Comparison of ENCODE assay signal across 29 mouse cellular contexts in genomic region chr4:127215799-127216198, GRCm38 (mm10). TPM values are rescaled to one million over a fixed set of nuclear protein-coding genes. Genes with fewer than 3 reads are reported as not detected.
A peak's percentile ranks its signal among the peaks of the same experiment; 100 is the strongest.
DNase-seq lines count a peak whose midpoint lies in the region; ATAC-seq lines count a peak whose summit lies in the region.
"Had no signal": no experiment of that assay in that cellular context is flagged by ENCODE, and none has a peak within 500 bp of the region (broad histone marks: within the 10 kb centered on the region; RNA-seq: fewer than 3 reads in every experiment).

No protein-coding gene starts in this region.

- peaks cover 18% of the 10 kb centered on the region for H3K4me1 ChIP-seq in heart, embryonic 13.5 days
- H3K4me1 ChIP-seq: embryonic facial prominence, embryonic 12.5 days; liver, embryonic 13.5 days had no signal

- peaks cover 49% of the 10 kb centered on the region for H3K27me3 ChIP-seq in heart, embryonic 13.5 days (replicated peaks)
- H3K27me3 ChIP-seq: midbrain, embryonic 15.5 days had no signal

- WGBS in heart, embryonic 13.5 days: 25% methylated on average over 7 of the region's 9 CpGs

- DNase-seq in adrenal gland, postnatal 14 days: peak; percentile 35
- DNase-seq in adrenal gland, adult 18-20 months (ENCODE audit: low spot score in 2 of 2): no peak
- no peak for DNase-seq in heart, postnatal 25 days (ENCODE audit: low spot score)
- DNase-seq in heart, postnatal 4 days: peak; percentile 39
- no peak for DNase-seq in heart, adult 9 months (ENCODE audit: low spot score in 2 of 2)
- DNase-seq in brain, adult 2 months (ENCODE audit: low read depth, low spot score): peak; percentile 58
- DNase-seq: adrenal gland, postnatal 25 days; embryo, embryonic 11 days; gastrocnemius, adult 2 months; gastrocnemius, postnatal 36 days; heart, adult 2 months; liver, embryonic 13.5 days; lung, adult 18-20 months; lung, postnatal 4 days; right cerebral cortex, adult 18-20 months; spleen, adult 18-20 months; thymus, postnatal 14 days had no signal

- no peak overlapping the region for H3K27ac ChIP-seq in heart, embryonic 13.5 days (replicated peaks)
- H3K27ac ChIP-seq: embryonic facial prominence, embryonic 12.5 days; gastrocnemius, adult 2 months; heart, adult 2 months; kidney, embryonic 15.5 days; liver, embryonic 13.5 days; midbrain, embryonic 15.5 days; neural tube, embryonic 15.5 days had no signal

- no peak overlapping the region for H3K4me3 ChIP-seq in heart, embryonic 13.5 days
- H3K4me3 ChIP-seq: embryonic facial prominence, embryonic 12.5 days; gastrocnemius, adult 2 months; heart, adult 2 months; kidney, embryonic 15.5 days; layer of hippocampus, adult 2 months; liver, embryonic 13.5 days; midbrain, embryonic 15.5 days; neural tube, embryonic 15.5 days had no signal

- intact Hi-C loops in heart, postnatal 25 days (cut with DNase I): no loop called here

- H3K36me3 ChIP-seq in heart, embryonic 13.5 days: no peaks in the 10 kb centered on the region
- H3K36me3 ChIP-seq: embryonic facial prominence, embryonic 12.5 days; kidney, embryonic 15.5 days; liver, embryonic 13.5 days; midbrain, embryonic 15.5 days; neural tube, embryonic 15.5 days had no signal

- no peak for ATAC-seq in heart, embryonic 13.5 days (ENCODE audit: extremely low read depth, insufficient number of reproducible peaks, low FRiP score, low TSS enrichment)
- ATAC-seq: forebrain, embryonic 14.5 days; hindbrain, embryonic 16.5 days; lung, postnatal 0 days; midbrain, embryonic 15.5 days; Patski had no signal

- no peaks in the 10 kb centered on the region for H3K9me3 ChIP-seq in heart, embryonic 13.5 days
- H3K9me3 ChIP-seq: embryonic facial prominence, embryonic 12.5 days; kidney, embryonic 15.5 days; liver, embryonic 13.5 days; midbrain, embryonic 15.5 days; neural tube, embryonic 15.5 days had no signal

- H3K9ac ChIP-seq in heart, embryonic 13.5 days: no peak overlapping the region
- H3K9ac ChIP-seq: embryonic facial prominence, embryonic 12.5 days; kidney, embryonic 15.5 days; liver, embryonic 13.5 days; midbrain, embryonic 15.5 days; neural tube, embryonic 15.5 days had no signal

- peak overlapping the region; percentile 11; the same call in 1 of the 2 replicates for H3K4me2 ChIP-seq in heart, embryonic 13.5 days
- H3K4me2 ChIP-seq: embryonic facial prominence, embryonic 12.5 days; kidney, embryonic 15.5 days; liver, embryonic 13.5 days; midbrain, embryonic 15.5 days; neural tube, embryonic 15.5 days had no signal

RNA-seq across cellular contexts. Expression of gene Smim12, which starts 27.8 kb away (rescaled TPM):
- 36.3 and 44.5 TPM in 2 replicates for total RNA-seq in adrenal gland, postnatal 14 days (2021)
- total RNA-seq in adrenal gland, adult 18-20 months (2021): 10 to 100 TPM; 50.9 to 54.2 TPM
- 57.3 and 61.5 TPM in 2 replicates for polyA plus RNA-seq in heart, embryonic 13.5 days (2015; fragmentation: Nextera tagmentation; extraction: Ambion mirVana)
- 10 to 100 TPM; 49.2 to 50.6 TPM for total RNA-seq in heart, postnatal 25 days (2021)
- total RNA-seq in heart, postnatal 4 days (2021): 10 to 100 TPM; 37.0 to 42.3 TPM

RNA-seq across cellular contexts. Expression of gene Dlgap3, which starts 46.8 kb away (rescaled TPM):
- 6.7 and 6.8 TPM in 2 replicates for total RNA-seq in adrenal gland, postnatal 14 days (2021)
- 1 to 10 TPM; 4.9 to 6.1 TPM for total RNA-seq in adrenal gland, adult 18-20 months (2021)
- polyA plus RNA-seq in heart, embryonic 13.5 days (2015; fragmentation: Nextera tagmentation; extraction: Ambion mirVana): 0.45 and 0.57 TPM in 2 replicates
- total RNA-seq in heart, postnatal 25 days (2021): under 1 TPM; 0.10 to 0.48 TPM
- under 1 TPM; 0.65 to 0.98 TPM for total RNA-seq in heart, postnatal 4 days (2021)
- total RNA-seq: gastrocnemius, adult 2 months; megakaryocyte-erythroid progenitor cell, adult 5-6 weeks had no signal
- polyA plus RNA-seq: C2C12 had no signal

Comparison
In these comparisons a context has a peak if more than half of its experiments do, and no peak if none do; other contexts are left out.
1. DNase-seq: peak in adrenal gland, postnatal 14 days (single experiment), heart, postnatal 4 days (single experiment) and brain, adult 2 months (single experiment); none in adrenal gland, adult 18-20 months (0 of 2), heart, postnatal 25 days (single experiment) and heart, adult 9 months (0 of 2).